Mouse (Mus musculus): Measurements from ENCODE around the gene Rfc1.
"Not testable (repeated sequence)": the region's sequence is repeated elsewhere in the genome, so short reads cannot be mapped to it uniquely, and the experiment has no call there.

Rfc1 gene

DNA sequence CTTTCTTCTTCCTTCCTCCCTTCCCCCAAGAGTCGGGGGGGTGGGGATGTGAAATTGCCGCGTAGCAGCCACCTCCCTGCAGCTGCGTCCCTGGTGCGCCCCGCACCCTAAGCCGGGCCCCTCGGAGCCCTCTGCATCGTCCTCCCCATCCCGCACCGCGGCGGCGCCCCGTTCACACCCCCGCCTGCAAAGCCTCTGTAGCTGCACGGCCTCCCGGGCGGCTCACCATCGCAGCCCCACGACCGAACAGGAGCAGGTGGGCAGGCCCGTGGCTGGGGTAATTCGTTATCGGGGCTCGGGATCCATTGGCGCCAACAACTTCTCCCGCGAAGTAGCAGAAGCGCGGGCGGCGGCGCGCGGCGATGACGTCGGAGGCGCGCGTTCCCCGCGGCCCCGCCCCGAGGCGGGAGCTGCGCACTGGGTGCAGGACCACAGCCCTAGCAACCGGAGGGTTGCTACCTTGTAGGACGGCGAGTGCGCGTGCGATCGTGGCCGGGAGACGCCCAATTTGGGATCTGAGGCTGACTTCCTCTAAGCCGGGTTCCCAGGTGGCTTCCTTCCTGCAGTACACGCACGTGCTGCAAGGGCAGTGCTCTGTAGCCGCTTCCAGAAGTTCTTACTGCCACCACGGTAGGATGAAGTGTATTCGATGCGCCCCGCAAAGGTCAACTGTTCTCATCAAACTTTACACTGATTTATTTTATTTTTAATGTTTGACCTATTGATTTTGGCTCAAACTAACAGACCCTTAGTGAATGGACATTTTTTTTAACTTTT is at the start of gene Rfc1:
Gene Rfc1, minus strand, starts transcription at position 373 of the 777 bp plus-strand sequence.
- peak; percentile 85 for DNase-seq

DNA sequence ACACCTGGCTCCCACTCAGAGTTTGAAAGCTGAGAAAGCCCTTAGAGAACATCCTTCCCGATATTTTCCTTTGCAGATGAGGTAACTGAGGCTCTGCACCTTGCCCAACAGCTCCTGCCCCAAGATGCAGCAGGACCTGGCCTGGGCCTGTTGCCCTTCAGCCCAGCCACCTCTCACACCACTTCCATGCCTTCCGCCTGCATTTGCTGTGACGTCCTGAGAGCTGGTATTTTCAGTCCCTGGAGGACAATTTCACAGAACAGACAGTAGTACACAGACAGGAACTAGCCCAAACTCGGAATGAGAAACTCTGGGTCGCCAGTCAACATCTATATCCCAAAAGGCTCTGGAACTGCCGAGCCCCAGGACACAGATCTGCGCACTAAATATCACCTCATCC is 39.3 kb upstream of the Rfc1 start:
- DNase-seq, result no peak

DNA sequence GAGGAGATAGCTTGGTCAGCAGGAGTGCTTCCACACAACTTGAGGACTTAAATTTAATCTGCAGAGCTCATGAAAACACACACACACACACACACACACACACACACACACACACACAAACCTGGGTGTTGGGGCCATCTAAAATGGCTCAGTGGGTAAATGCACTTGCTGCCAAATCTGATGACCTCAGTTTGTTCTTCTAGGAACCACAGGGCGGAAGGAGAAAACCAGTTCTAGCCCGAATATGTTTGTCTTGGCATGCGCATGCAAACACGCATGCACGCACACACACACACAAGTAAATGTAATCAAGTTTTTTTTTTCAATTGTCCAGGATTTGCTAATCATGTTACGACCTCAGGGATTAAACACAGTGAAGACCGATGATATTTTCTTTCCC is 36.1 kb upstream of the Rfc1 start:
- DNase-seq, result no peak

DNA sequence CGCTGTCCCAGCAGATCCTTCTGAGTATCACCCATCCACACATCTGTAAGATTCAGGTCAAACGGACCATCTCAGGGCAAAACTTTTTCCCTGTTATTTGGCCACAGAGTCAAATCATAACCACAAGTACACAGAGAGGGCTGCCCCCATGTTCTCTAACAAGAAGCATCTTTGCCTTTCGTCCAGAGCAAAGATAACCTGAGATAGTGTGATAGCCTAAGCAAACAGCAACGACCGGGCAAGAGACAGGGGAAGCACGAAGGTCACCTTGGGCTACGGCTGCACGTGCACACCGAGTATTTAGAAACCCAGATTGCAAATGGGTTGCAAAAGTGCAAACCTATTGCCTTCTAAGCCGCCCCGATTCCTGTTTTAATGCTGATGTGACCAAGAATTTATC is 32.4 kb upstream of the Rfc1 start:
- no peak for DNase-seq

DNA sequence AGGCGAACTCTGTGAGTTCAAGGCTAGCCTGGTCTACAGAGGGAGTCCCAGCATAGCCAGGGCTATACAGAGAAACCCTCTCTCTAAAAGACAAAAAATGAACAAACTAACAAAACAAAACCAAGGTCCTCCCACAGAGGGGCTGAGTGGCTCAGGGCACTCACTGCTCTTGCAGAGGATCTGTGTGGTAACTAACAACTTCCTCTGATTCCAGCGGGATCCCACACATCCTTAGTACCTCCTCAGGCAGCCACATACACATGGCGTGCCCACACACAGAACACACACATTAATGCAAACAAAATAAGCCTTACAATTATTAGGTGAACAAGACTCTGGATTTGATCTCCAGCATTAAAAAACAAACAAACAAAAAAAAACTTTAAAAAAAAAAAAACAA is 22.3 kb upstream of the Rfc1 start:
- no peak for DNase-seq

DNA sequence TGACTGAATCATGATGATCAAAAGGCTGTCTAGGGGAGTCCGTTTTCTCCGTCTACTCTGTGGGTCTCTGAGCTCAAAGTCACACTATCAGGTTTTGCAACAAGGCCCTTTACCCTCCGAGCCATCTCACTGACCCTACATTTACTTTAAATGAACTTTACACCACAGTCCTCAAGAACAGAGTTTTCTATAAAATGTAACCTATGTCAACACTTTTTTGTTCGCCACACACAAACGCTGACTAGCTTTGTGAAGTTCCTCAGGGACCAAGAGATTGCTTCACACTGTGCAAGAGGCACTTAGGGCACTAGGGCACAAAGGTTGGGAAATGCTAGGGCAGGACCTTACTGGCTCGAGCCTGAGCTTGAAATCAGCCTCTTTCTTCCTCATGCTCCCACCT is 21.4 kb upstream of the Rfc1 start:
- no peak for DNase-seq

DNA sequence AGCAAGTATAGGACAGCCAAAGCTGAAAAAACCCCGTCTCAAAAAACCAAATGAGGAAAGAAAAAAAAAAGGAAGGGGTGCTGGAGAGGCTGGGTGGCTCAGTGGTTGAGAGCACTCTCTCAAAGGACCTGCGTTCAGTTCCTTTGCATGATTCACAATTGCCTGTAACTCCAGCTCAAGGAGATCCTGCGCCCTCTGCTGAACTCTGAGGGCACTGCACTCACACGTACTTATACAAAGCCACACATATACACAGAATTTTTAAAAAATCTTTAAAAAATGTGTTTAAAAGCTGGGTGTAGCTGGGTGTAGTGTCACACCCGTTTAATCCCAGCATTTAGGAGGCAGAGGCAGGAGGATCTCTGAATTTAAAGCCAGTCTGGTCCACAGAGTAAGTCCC is 19.5 kb upstream of the Rfc1 start:
- DNase-seq, result no peak

DNA sequence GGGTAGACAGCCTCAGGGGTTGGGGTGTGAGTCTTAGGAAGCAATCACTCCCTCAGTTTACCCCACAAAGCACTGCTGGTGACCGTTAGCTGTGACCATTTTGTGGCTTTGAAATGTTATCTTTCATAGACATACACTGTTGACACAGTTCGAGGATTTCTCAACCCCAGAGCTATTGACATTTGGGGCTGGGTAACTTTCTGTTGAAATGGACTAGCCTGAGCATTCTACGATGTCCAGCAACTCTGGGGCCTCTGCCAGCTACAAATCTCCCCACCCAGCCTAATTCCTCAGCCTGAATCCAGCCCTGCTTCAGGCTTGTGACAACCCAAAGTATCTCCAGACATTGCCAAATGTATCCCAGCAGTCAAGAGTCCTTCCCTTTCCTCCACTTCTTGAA is 18.6 kb upstream of the Rfc1 start:
- no peak for DNase-seq

DNA sequence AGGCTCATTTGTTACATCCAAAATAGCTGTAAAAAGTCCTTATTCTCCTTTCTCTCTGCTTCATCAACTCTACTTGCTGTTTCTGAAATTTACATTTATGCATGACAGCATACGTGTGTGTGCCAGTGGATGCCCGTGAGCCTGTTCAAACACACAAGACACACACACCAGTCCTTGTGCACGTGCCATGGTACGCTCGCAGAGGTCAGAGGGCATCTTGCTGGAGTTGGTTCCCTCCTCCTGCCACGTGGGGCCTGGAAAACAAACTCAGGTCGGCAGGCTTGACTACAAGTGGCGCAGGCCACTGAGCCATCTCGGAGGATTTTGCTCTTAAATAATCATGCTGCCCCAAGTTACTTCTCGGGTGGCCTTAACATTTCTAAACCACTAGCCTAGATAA is 15.0 kb upstream of the Rfc1 start:
- no peak for DNase-seq

DNA sequence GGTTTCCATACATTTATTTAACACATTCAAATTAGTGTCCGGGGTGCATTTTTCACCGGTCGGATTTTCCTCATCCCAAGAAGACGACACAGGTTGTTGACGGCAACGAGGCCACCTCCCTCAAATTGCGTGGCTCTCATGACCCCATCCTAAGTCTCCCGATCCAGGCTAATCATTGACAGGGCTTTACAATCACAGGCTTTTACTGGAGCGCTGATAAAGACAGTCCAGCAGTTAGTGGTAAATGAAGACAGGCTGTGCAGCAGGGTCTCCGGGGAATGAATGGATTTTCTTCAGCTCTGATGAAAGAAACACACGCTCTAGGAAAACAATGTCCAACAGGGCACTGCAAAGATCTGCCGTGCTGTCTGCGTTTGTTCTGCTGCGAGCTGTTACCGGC is 12.7 kb upstream of the Rfc1 start, which contains the start of gene Klb:
Gene Klb, plus strand, starts transcription at position 147 of the 400 bp plus-strand sequence.
- no peak for DNase-seq

DNA sequence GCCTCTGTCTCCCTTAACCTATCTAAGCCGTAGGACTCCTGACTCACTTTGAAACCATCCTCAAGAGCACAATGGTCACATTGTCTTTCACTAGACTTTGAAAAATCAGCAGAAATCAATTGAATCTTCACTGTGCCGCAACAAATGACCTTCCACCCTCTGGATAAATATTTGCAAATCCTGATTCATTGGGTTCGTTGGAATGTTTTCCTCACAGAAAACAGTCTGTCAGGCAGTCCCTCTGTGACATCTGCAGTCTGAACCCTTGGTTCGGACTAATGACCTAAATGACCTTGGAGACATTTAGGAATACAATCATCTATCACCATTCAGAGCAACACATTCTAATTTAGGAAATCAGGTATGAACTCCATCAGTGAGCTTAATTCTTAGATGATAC is 4.7 kb upstream of the Rfc1 start:
- no peak for DNase-seq

DNA sequence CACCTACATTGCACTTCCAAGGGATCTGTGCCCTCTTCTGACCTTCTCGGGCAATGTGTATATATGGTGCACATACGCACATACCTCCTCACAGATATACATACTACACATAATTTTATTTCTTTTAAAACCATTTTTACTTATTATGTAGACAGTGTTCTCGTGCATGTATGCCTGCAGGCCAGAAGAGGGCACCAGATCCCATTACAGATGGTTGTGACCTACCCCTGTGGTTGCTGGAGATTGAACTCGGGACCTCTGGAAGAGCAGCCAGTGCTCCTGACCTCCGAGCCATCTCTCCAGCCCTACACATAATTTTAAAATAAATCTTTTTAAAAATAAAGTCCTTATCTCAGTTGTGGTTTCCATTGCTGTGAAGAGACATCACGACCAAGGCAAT is 2.9 kb upstream of the Rfc1 start:
- DNase-seq, result no peak

DNA sequence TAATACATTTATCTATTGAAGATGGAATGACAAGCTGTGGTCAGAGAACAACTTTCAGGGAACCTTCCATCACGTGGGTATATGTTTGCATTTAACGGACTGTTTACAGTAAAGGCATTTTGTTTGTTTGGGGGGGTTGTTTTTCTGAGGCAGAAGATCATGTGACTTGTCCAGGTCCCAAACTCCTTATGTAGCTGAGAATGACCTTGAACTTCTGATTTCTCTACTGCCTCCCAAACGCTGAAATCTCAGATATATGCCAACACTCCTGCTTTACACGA is 545 bp upstream of the Rfc1 start:
- DNase-seq, result no peak

DNA sequence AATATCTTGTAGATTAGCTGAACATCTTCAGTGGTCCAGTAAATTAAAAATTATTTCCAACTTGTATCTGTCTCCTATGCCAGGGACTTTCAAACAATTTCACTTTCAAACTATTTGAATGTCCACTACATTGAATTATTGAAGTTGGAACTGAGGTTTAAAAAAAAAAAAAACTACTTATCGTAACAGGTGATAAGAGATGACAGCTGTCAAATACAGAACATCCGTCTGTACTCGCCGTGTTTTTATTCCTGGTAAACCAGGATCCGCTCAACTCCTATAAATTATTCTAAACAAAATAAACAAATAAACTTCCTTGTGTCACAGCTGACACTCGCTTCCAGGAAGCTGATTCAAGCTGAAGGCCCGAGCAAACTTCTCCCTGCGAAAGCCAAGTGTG is 682 bp downstream of the Rfc1 start:
- no peak for DNase-seq

DNA sequence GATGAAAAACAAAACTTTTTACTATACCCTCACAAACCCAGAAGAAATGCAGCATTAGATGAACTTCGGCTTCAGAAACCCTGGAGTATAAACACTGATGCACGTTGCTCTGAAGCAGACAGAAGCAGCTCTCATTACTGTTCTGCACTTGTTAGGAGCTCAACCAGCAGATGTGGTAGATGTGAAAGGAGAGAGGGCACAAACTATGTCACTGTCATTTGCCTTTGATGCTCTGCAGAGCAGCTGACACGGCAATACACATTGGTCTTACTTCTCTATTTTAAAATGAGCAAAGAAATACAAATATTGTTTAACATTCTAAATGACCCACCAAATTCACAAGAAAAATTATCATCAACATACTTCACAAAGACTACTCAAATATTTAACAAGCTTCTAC is 5.5 kb downstream of the Rfc1 start:
- no peak for DNase-seq

DNA sequence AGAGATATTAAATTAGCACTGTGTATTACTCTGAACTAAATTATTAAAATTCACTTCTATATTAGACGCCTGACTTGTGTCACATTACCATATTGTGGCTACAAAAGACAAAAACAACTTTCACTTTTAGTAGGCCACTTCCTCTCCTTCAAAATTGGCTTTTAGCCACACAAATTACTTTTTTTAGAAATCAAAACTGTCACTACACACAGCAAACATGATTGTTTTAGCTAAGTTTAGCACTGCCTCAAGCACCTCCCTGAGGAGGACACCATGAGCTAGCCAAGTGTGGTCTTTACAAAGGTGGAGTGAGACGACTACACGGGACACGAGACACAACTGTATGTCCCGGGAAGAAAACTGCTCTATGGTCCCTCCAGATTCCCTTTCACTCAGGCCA is 9.3 kb downstream of the Rfc1 start:
- no peak for DNase-seq

DNA sequence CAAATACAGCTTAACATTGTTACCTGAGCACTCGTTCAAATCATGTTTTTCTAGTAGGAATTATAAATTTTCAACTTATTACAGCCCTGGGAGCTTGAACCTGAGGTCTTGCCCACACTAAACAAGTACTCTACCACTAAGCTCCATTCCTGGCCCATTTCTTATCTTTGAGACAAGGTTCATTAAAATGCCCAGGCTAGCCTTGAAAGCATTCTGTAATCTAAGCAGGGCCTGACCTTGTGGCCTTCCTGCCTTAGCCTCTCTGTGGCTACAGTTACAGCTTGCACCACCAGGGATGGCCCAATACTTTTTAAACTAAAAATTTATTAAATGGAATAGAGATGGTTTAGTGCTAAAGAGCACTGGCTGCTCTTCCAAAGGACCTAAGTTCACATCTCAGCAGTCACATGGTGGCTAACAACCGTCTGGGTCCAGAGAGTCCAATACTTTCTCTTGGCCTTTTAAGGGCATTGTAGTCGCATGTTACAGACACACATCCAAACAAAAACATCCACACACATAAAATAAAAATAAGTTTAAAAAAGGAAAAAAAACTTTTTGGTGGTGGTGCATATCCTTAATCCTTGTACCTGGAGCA is 10.6 kb downstream of the Rfc1 start:
- no peak for DNase-seq

DNA sequence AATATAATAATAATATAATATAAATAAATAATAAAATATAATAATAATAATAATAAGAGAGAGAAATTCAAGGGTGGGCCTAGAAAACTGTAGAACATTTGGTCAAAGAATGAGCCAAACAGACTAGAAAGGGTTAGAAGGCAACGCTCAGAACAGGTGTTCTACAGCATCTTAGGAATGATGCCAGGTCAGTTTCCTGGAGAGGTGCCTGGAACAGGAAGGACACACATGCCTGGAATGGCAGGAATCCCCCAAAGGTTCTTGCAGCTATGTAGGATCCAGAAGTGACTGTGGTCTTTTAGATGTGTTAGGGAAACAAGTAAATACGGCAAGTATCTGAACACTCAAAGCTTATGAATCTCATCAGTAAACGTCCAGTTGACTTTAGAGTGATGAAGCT is 11.2 kb downstream of the Rfc1 start:
- peak; percentile 70 for DNase-seq

DNA sequence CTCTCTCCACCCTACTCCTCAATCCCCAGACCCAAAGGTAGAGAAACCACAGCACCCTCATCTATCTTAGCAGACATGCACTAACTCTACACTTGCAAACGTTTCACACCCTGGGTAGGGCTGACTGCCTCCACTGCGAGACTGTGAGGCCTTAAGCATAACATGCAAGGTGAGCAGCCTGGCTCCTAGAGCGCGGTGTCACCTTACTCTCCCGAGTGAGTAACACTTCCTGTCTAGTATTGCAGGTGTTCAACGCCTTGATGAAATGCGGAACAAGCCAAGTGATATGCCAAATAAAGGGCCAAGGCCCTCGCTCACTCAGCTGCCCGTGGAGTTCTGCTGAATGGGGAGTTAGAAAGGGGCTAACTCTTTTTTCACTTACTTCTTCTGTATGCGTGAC is 13.3 kb downstream of the Rfc1 start:
- DNase-seq, result no peak

DNA sequence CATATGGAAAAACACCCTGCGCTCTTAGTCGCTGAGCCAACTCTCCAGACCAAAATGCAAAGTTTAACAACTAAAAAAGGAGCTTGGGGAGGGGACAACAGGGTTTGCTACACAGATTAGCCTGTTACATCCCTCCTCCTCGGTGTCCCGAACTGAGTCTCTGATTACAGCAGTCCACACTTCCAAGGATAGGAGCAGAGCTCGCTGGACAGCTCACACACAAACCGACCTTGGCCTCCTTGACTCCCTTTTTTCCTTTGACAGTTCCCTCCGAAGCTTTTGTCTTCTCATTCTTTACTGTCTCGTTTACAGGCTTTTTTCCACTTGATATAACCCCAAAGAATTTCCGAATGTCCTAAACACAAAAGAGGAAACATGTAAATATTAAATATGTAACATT is 16.3 kb downstream of the Rfc1 start:
- no peak for DNase-seq

DNA sequence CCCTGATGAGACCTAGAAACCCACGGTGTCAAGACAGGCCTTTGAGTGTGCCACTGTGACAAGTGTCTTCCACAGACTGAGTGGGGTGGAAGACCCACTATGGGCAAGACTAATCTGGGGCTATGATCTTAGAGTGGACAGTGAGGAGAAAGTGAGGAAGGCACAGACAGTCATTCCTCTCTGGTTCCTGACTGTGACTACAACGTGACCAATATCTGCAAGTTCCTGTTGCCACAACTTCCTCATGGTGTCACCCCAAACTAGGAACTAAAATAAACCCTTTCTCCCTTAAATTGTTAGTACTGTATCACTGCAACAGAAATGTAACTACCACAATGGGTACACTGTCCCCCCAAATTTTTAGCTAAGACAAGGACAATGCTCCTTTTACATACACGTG is 26.6 kb downstream of the Rfc1 start:
- DNase-seq, result no peak

DNA sequence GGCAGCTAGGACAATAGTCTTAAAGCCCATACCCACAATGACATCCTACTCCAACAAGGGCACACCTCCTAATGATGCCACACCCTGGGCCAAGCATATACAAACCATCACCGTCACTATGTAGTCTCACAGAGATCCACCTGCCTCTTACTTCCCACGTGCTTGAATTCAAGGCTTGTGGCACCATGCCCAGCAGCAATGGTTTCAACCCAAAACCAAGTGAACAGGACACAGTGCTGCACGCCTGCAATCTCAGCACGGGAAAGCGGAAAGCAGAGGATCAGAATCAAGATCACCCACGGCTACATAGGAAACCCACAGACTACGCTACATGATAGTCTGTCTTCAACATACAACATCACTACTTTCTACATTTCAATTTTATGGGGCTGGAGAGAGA is 27.3 kb downstream of the Rfc1 start:
- no peak for DNase-seq

DNA sequence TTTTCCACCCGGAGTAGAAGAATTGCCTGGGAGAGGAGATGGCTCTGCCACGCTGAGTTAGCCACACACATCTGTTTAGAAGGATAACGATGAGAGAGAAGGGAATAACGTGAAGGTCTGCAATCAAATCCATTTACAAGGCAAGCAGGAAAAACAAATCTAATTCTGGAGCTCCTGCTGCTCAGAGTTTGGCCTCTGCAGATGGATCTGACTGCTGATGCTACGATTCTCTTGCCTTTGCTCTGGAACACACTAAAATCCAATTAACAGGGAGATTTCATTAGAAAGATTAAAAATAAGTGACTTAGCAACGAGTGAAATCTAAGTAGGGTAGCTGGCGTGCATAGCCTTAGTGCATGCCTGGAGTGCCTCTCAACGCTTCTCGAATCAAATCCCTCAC is 30.0 kb downstream of the Rfc1 start:
- no peak for DNase-seq

DNA sequence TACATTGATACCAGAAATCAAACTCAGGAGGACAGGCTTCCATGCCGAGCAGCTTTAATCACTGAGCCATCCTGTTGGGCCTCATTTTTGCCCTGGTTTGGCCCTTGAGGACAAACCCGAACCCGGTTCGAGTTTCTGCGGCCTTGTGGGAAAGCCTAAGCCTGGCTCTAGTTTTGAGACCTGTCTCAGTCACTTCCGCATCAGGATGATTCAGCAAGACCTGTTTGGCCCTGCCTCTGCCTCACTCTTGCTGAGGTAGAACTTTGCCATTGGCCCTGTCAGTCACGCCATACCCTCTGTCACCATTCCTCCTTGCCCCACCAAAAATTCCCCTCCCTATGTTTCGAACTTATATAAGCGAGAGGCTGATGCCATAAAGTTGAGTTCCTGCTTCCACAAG is 35.3 kb downstream of the Rfc1 start:
- DNase-seq, result no peak

DNA sequence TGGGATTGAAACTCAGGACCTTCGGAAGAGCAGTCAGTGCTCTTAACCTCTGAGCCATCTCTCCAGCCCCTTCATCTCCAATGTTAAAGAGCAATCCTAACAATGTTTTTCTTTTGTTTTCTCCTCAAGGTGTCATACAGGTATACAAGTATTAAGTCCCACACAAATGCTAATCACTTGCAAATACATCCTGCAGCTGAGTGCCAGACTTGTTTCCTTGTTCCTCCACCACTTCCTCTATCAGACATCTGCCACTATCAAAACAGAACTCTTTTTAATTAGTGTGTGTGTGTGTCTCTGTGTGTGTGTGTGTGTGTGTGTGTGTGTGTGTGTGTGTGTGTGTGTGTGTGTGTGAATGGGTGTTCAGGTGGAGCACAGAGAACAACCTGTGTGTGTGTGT is 35.8 kb downstream of the Rfc1 start:
- not testable (repeated sequence) for DNase-seq
